Mouse (Mus musculus) retina, postnatal 1 day (tissue): Measurements from ENCODE around the gene 4930539E08Rik.
A peak's percentile ranks its signal among the peaks of the same experiment; 100 is the strongest.

Experiments used
- DNase-seq: peaks from one replicate; pipeline ENCODE4 v3.0.0-alpha.2; 2012

Gene 4930539E08Rik

DNA sequence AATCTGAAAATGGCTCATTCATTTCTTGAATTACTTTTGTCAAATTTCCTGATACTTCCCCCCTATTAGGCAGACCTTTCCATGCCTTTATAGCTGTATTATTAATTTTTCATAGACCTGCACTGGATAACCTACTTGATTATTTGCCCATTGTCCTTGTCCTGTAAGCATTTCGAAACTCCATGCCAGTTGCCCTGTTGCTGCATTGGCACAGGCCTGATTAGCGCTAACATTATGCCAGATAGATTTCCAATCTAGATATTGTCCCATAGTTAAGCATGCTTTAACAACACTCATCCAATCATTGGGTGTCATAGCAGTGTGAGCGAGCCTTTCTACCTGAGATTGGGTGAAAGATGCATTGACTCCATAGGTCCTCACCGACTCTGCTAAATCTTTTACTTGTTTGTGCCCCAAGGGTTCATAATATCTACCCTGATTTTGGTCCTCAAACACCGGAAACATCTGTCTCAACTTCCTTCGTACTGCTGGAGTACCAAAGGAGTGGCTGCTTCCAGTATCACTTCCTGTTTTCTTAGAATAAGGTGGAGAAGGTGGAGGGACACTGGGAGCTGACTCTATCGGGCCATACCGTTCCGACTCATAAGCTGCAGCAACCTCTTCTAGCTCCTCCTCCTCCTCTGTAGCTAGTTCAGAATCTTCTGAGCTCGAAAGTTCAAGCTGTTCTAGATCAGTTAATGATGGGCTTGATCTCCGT is 20.9 kb downstream of the 4930539E08Rik start:
- no peak for DNase-seq

DNA sequence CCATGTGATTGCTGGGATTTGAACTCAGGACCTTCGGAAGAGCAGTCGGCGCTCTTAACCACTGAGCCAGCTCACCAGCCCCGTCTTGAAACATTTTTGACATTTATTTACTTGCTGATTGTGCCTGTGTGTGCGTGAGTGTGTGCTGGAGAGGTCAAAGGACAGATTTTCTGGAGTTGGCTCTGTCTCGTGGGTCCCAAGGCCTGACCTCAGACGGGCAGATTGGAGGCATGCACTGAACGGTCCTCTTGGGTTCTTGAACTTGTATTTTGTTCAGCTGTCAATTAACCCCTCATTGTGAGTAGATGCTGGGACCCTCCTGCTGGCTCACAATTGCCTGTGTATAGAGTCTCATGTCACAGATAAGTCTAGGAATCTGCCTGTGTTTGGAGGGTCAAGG is 28.9 kb downstream of the 4930539E08Rik start:
- DNase-seq = no peak

DNA sequence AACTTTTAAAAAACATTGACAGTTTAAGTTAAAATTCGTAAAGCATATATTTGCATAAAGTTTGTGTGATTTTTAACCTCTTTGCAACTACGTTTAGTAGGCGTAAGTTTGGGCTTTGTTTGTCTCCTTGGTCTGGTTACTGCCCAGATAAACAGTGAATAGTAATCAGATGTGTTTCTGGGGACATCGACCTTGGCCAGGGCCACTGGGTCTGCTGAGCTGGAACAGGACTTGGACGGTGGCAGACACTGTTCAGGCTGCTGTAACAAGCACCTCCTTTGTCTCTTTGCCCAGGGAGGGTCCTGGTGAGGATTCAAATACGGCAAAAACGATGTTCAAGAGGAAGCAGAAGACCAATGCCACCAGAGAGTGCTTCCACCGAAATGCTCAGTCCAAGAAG is 29.9 kb downstream of the 4930539E08Rik start:
- DNase-seq = no peak

DNA sequence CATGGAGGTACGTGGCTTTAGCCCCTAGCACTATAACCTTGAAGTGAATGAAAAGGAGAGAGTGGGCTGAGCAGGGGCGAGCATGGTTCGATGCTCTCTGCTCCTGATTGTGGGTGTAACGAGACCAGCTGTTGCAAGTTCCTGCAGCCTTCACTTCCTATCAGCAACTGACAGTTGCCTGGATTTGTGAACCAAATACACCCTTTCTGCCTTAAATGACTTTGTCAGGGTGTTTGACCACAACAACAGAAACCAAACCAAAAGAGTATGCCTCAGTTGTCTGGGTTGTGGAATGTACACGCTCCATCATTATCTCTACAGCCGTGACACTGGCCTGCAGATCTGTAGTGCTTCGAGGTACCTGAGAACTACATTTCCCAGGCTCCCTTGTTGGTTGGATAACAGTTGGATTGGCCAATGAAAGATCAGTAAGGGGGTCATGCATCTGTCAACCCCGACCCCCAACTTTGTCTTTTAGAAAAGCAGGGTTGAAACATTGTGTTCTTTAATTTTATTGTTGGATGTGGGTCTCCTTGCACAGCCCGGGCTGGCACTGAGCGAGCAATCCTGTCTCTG is 31.1 kb downstream of the 4930539E08Rik start:
- no peak for DNase-seq

DNA sequence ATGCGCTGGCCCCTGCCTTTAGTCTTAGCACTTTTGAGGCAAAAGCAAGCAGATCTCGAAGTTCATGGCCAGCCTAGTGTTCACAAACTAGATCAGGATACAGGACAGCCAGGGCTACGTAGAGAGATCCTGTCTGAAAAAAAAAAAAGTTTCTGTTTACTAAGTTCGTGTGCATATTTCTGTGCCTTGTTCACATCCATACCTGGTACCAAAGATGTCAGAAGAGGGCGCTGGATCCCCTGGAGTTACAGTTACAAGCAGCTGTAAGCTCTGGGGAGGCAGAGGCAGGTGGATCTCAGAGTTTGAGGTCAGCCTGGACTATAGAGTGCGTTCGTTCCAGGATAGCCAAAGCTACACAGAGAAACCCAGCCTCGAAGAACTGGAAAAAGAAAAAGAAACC is 32.3 kb downstream of the 4930539E08Rik start:
- no peak for DNase-seq

DNA sequence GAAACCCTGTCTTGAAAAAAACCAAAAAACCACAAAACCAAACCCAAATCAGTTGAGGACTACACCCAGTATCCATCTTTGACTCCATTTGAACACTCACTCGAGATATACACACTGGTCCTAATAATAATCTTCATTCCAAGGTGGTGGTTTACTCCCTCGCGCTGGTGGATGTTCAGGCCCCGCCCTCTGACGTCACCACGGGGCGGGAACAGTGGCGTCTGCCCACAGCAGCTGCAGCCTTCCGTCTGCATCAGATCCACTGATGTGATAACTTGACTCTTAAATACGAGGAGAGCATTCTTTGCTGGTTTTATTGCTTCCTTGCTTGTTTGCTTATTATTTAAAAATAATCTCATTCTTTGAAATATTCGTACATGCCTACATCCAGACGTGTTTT is 32.8 kb downstream of the 4930539E08Rik start:
- DNase-seq = peak; percentile 85

DNA sequence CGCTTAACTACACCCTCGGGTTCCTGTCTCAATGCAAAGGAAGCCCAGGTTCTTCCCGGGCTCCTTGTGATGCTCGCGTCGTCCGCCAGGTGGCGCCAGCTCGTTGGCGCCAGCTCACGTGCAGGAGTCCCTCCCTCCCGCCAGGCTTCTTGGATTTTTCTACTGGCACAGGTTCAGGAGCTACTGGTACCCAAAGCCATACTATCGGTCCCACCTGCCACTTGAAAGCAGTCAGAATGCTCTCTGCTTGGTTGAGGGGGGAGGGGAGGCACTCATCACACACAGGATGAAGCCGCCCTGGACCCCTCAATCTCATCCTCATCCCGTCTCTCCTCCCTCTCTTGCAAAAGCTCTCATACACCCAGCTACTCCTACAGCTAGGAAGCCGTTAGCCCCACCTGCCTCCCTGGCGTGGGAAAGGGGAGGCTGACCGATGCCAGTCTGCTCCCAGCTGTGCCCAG is 35.2 kb downstream of the 4930539E08Rik start:
- peak; percentile 85 for DNase-seq

DNA sequence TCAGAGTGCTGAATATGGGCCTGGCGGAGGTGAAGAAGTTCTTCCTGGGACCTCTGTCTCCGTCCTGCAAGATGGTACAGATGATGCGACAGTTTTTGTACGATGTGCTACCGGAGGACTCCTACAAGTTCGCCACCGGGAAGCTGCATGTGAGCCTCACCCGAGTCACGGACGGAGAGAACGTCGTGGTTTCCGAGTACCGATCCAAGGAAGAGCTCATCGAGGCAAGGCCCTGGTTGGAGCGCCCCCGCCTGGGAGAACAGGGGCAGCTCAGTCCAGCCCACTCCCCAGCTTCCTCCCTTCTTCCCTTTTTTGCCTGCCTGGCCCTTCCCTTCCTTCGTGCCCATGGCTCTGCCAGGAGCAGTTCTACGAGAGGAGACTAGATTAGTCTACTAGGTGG is 38.3 kb downstream of the 4930539E08Rik start:
- DNase-seq = peak; percentile 59

DNA sequence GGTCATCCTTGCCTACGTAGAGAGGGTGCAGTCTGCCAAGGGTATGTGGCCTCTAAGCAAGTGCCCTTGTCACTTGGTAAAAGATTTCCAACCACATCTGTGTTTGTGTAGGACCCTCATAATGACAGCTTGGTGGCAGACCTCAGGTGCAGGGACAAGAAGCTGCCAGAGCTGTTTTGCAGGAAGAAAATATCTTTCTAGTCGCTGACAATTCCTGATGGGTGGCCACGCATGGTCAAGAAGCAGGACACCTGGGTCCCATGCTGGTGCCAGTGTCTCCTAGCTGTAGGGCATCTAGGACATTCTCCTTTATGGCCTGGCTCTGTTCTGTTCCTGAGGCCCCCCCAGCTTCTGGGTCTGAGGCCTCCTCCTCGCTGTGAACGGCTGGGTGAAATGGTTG is 38.8 kb downstream of the 4930539E08Rik start:
- DNase-seq = no peak

DNA sequence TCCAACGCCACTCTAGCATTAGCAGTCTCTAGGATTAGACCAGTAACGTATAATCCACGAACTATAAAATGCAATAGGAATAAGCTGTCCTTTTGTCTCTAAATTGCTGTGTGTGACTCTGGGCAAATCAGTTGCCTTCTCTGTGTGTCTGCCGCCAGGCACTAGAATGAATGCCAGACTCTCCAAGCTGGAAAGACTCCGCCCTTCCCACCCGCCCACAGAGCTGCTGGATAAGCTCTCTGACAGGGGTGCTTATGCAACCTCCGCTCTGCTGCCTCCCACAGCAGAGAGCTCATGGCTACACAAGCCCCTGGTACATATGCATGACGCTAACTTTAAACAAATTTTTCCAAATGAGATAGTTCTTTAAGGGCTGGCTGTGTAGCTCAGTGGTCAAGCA is 39.8 kb downstream of the 4930539E08Rik start:
- no peak for DNase-seq

DNA sequence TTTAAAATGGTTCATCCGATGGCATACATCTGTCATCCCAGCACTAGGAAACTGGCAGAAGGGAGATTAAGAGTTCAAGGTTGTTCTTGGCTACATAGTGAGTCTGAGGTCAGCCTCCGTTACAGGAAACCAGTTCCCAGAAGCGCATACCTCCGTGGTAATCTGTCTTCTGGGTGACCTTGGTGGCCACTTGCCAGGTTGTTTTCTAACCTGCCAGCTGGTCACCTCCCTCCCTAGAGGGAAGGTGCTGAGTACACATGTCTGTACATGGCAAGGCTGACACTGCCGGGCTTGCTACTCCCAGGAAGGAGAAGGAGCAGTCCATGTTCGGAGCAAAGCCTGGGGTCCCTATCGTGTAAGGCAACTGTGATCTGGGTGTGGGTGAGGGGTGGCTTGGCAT is 40.3 kb downstream of the 4930539E08Rik start:
- no peak for DNase-seq

DNA sequence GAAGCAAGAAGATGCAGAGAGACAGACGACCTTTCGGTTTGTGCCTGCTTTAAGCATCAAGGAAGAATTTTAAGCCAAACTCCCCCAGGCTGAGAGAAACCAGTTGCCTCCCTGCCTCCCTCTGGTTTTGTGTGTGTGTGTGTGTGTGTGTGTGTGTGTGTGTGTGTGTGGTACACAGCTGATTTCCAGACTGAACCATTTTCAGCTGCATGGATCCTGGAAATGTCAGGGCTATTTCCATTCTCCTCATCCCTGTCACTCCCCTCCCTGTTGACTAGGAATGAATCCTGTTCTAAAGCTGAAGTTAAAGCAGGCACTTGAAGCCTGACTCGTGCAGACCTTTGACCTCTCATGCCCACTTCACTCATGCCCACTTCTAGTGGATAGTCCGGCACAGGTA is 40.9 kb downstream of the 4930539E08Rik start:
- DNase-seq = no peak

DNA sequence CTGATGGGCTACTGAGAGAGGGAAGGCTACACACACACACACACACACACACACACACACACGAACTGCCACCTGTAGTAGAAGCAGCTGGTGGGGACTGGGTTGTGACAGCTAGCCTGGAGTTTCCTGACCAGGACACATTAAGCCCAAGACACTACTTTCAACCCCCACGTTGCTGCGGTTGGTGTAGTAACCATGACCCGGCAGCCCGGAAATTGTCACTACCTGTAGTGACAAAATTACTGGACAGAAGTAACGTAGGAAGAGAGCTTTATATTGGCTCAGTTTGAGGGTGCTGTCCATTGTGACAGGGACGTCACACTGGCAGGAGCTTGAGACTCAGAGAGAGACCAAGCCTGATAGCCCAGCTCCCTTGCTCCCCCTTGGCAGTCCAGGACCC is 42.8 kb downstream of the 4930539E08Rik start:
- DNase-seq = no peak

DNA sequence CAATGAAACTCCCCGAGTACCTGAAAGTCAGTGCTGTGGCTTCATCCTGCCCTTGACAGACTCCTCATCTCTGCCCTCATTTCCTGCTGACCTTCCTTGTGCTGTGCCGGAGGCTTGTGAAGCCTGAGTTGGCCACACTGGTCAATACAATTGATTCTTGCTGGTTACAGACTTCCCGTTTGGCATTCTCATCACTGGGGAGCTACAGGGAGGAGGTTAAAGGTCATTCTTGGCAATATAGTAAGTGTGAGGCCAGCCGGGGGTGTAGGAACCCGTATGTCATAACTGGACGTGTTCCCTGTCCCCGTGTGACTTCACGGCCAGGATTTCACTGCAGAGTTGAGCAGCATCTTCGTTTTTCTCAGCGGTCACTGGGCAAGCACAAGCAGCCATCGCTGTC is 43.3 kb downstream of the 4930539E08Rik start:
- DNase-seq = no peak

DNA sequence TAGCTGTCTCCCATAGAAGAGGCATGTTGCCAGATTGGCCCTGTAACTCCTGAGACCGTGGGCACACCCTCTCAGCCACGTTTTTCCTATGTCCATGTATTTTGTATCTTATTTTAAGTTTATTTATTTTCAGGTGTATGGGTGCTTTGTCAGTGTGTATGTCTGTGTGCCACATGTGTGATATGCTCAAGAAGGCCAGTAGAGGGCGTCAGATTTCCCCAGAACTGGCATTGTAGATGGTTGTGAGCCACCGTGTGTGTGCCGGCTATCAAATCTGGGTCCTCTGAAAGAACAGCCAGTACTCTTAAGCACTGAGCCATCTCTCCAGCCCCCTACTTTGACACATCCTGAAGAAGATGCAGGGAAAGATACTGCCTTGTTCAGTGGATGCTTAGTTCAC is 44.7 kb downstream of the 4930539E08Rik start:
- no peak for DNase-seq

DNA sequence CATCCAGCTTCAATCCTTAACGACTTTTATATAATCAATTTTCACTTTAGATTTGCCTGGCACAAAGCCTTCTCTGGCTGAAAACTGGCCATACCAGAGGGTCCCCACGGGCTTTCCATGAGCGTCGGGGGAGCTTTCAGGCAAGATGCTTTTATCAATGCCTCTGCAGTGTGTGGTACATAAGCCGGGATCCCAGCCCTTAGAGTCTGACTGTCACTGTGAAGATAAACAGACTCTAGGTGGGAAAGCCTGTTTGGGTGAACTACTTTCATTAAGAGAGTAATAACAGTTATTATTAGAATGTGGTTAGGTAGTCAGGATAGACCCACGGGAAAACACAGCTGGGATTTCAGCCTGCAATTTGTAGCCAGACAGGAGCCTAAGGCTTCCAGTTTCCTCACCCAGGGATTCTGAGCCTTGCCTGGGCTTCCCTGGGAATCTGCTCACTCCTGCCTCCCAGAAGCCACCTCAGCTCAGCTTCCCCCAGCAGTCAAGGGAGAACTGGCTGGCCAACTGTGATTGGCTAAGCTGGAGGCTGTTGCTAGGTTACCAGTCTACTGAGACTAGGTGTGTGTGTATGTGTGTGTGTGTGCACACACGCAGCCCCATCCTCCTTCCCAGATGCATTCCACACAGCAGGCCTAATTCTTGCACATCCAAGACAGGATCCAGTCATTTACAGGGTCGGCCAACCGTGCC is 45.6 kb downstream of the 4930539E08Rik start:
- DNase-seq = peak; percentile 78

DNA sequence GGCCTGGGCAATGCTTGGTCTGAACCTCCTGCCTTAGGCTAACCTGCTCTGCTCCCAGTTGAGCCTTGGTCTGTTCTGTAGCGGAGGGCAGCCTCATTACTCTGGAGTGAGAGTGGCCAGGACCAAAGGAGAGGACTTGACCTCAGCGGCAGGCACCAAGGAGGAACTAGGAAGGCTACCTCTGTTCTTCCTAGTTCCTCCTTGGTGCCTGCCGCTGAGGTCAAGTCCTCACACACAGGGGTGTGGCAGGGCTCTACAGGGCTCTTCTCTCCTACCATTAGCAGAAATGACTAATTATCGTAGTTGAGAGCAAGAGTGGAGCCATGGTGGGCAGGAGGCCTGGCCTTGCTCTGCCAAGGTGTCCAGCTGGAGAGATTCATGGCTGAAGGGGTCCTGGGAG is 47.7 kb downstream of the 4930539E08Rik start:
- no peak for DNase-seq

DNA sequence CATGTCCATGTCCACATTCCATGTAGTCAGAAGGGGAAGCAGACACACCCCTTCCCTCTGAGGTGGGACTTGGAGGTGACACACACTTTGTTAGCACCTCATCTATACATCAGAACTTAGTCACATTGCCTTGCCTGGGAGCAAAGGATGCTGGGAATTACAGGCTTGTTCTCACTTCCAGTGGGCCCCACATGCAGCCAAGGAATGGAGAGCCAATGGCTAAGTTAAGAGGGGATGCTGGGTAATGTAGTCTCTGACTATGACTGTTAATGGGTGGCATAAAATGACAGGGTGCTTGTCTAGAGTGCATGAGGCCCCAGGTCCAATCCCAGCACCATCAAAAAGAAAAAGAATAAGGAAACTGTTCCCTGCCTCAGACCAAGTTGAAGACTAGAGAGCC is 48.2 kb downstream of the 4930539E08Rik start:
- no peak for DNase-seq

DNA sequence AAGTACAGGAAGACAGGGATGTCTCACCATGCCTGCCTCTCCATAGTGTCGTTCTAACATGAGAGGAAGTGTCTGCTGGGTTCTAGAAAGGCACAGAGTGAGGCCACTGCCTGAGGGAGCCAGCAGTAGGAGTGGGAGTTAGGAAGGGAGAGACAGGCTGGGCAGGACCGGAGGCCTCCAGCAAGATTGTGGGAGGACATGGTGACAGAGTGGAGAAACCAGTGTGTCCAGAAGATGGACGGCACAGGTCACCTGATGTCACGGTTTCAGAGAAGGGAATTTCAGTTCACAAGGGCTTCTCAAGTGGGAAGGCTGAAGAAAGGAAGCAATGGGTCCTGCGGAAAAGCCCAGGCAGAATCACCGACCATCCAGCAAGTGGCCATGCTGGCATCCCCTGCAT is 50.7 kb downstream of the 4930539E08Rik start:
- DNase-seq = no peak

DNA sequence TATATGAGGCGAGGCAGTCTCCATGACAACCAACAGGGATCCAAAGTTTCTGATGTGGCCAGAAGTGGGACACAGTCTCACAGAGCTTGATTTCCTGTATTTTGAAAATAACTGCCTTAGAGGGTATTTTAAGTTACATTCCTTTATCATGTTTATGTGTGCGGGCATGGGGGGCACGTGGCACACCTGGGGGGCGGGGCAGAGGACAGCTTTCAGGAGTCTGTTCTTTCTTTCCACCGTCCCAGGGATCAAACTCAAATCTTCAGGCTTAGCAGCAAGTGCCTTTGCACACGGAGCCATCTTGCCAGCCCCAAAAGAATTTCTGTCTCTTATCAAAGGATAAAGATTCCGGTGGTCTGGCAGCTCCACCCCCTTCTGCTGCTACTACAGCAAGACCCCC is 51.2 kb downstream of the 4930539E08Rik start:
- no peak for DNase-seq

DNA sequence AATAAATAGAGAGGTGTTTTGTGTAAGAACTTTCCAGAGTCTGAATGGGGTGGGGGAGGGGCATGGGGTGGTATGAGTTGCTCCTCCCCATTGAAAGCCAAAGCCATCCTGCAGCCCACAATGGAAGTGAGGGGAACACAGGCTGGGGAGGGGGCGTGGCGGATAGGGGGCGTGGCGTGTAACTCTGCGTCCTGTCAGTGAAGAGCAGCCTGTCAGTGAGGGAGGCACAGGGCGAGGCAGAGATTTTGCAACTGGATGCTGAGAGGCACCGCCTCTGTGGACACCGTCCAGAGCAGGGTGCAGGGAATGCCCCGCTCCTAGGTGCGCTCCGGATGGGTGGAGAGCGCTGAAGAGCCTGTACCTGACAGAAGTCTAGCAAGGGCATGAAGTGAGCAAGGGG is 56.9 kb downstream of the 4930539E08Rik start, which contains the start of gene Pnpla1:
TSS of gene Pnpla1 (plus strand) at position 207 of the 400 bp plus-strand sequence.
- DNase-seq = peak; percentile 33

DNA sequence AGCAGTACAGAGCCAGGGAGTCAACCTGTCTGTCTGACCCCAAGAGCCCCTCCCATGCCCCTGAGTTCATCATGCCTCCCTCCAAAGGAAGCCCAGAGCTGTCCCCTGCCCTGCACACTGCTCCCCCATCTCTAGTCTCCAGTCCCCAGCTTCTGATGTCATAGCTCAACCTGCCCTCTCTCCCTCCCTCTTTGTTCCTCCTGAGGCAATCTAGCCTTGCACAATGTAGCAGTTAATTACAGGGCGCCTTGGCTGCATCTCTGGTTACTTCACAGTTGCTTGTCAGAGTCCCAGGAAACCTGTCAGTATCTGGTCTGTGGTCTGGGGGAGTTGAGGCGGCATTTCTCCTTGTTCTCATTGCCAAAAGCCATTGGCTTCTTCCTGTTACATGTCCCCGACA is 59.1 kb downstream of the 4930539E08Rik start:
- no peak for DNase-seq

DNA sequence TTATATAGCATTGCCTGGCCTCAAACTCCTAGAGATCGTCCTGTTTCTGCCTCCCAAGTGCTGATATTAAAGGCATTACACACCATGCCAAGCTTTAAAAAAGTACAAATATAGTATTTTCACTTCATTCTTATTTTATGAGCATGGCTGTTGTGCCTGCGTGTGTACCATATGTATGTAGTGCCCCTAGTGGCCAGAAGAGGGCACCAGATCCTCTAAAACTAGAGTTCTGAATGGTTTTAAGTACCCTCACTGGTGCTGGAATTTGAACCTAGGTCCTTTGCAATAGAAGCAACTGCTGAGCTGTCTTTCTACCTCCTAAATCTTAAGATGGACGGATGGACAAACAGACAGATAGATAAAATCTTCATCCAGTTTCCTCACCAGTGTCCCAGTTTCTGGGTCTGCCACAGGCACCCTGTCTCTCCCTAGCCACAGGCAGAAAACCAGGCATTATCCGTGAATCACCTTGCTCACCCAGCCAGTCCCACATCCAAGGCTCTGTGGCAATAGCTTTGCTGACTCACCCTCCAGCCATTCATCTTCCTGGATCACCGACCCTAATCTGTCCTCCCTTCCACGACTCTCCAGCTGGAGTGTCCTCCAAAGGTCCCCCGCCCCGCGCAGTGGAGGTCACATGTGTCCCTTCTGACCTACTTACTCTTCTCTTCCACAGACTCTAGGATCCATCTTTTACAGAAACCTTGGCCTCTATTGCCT is 59.8 kb downstream of the 4930539E08Rik start:
- DNase-seq = peak; percentile 44
